Mouse (Mus musculus) T-helper 2 cell (primary cell): ENCODE measurements around the gene Metap2.

Experiments used
- in situ Hi-C: fragments of 300-600 bp; cut with MboI, MseI; formaldehyde crosslinking; loops from one replicate; pipeline ENCODE4 v1.15.1; 2025; ENCODE audit warnings: high pct_unique_total_duplicates

Gene Metap2

DNA sequence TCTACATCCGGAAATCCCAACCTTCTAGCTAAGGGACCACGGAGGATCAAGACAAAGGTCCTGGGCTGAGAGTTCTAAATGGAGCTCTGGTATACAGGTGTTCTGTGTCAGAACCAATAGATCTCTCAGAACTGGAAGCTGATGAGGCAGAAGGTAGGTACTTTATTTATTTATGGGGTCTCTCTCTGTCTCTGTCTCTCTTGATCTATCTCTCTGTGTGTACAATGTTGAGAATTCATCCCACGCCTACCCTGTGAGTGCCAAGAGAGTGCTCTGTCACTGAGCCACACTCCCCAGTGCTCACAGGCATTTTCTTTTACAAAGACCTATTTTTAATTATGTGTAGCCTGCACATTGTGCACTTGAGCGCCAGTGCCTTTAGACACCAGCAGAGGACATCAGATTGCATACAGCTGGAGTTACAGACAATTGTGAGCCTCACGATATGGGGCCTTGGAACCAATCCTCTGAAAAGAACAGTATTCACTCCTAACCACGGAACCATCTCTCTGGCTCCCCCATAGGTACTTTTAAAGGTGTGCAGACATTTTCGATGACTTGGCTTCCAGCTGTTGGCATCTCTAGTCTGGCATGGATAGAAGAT lies at the start of gene Metap2:
Gene Metap2 (minus strand): TSS at position 51 of the 604 bp plus-strand sequence.
- in situ Hi-C loops = no loop called here

DNA sequence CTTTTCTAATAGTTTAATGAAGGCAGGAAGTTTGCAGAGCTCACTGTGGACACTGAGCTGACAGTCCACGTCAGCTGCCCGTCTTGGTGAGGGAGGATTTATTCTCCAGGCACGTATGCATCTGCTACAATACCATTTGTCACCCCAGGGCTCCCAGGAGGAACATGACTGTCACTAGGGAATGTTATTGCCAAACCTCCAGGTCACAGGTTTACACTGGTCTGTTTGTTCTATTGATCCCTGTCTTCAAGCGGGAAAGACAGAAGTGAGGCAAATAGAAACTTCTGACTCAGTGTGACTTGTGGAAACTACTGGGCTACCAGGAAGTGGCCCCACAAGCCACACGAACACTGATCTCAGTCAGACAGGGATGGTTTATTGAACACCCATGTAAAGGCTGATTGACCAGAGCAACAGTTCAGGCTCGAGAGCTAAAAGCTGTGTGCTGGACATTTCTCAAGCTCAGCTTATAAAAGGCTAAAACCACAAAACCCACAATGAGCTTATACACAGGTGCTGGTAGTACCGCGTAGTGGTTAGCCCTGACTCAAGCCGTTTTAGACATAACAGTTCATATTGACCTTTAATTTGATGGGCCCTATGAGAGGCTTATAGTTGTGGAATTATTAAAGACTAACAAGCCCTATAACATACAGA lies 49.1 kb upstream of the Metap2 start:
- in situ Hi-C loops = loop anchor here (10.0 kb wide), 2 partner anchors 111 to 491 kb away; partner anchors contain the start of genes Lta4h and Usp44

DNA sequence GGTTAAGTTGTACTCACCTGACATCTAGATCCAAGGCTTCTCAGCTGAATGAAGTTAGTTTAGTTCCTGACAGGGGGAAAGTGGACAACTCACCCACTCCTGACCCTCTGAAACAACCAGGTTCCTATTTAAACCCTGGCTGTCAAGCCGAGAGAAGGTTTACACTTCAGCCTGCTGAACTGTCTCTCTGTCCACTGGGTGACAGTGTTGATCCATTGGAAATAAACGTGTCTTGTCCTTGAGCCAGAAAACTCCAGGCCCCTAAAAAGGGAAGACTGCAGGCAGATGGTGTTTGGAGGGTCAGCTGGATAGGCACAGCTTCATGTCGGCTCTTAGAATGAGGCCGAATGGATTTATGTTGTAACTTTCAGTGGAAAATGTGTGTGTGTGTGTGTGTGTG lies 48.5 kb upstream of the Metap2 start:
- in situ Hi-C loops = loop anchor here (10.0 kb wide), 2 partner anchors 111 to 491 kb away; partner anchors contain the start of genes Lta4h and Usp44

DNA sequence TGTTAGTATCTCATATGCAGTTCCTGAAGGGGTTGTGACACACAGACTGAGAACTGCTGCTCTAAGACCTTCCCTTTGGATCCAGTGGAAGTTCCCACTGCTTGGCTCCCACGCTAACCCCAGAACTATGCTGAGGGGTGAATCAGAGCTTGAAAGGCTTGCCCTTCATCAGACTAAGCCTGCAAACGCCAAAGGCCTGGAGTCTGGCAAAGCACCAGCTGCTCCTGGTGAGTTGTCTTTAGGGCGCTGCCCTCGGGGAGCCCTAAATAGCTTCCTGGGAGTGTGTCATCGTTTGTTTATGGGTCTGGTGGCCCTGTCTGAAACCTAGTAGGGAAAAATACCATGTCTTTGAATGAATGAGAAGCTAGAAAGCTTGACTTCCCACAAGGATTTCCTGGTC lies 47.3 kb upstream of the Metap2 start:
- in situ Hi-C loops = loop anchor here (10.0 kb wide), 2 partner anchors 109 to 489 kb away; partner anchors contain the start of genes Lta4h and Usp44

DNA sequence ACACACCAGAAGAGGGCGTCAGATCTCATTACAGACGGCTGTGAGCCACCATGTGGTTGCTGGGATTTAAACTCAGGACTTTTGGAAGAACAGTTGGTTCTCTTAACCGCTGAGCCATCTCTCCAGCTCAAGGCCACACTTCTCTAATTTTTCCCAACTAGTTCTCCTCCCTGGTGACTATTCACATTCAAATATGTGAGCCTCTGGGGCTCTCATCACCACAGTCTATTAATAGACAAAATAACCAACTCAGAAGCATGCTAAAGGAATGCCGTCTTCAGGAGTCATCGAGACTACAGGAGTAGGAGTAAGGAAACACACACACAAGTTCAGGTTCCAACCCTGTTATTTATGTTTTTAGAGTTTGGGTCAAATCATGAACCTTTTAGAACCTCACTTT lies 43.4 kb upstream of the Metap2 start:
- in situ Hi-C loops = loop anchor here (10.0 kb wide), 2 partner anchors 105 to 485 kb away; partner anchors contain the start of genes Lta4h and Usp44

DNA sequence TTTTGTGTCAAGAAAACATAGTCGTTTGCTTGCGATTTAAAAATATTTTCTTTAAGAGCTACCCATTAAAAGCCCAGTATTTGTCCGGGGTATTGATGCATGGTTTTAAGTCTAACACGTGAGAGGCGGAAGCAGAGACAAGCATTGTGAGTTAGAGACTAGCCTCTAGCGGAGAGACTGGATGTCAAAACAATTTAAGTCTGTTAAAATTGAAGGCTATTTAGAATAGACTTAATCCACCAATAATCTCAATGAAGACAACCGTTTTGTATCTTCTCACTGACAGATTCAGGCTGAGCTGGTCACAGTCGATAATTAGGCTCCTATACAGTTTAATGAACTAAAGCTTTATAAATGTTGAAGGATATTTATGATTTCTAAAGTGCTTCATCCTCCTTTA lies 42.8 kb upstream of the Metap2 start:
- in situ Hi-C loops = loop anchor here (10.0 kb wide), 2 partner anchors 105 to 485 kb away; partner anchors contain the start of genes Lta4h and Usp44

DNA sequence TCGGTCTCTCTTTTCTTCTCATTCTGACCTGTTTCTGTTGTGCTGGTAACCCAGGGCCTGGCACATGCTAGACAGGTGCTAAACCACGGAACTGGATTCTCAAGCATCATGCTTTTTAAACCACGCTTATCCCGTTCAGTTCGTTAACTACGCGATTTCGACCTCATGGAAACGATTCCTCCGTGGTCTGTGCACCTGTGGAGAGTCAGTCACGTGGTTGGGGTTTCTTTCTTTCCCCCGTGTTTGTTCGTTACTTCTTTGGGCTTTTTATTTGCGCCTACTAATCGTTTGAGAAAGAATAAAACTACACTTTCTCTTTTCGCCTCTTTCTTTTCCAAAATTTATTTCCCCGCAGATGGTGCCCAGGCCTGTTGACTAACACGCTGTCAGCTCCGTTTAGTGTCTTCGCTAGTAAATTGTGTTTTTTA lies 42.0 kb upstream of the Metap2 start:
- in situ Hi-C loops = no loop called here

DNA sequence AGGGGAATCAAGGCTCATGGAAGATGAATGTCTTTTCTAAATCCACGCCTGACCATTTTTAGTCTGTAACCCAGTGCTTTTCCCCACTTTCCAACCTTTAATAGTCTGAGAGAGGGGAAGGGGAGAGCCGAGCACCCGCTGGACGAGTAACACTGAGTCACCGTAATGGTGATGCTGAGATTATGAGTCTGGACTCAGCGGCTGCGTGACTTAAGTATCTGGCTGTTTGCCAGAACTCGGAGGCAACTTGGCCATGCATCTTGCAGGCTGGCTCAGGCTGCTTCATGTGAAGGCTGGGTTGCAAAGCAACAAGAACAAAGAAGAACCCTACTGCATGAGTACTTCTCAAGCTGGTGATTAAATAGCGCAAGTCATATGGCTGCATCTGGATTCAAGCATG lies 37.1 kb upstream of the Metap2 start:
- in situ Hi-C loops = no loop called here

DNA sequence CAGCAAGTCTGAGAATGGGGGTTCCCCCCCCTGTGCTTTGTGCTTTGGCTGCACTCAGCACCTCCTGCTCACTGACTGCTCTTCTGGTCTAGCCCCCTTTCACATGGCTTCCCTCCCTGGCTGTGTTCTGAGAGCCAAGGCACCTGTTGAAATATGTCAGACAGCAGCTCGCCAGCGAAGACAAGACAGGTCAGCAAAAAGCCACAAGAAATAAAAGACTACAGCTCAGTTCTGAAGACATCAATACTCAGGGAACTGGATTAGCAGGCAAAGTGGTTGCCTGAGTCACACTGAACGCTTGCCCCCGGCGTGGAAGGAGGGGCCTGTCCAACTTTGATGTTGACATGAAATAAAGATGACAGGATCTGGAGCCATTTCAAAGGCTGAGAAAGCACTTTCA lies 36.0 kb upstream of the Metap2 start:
- in situ Hi-C loops = no loop called here

DNA sequence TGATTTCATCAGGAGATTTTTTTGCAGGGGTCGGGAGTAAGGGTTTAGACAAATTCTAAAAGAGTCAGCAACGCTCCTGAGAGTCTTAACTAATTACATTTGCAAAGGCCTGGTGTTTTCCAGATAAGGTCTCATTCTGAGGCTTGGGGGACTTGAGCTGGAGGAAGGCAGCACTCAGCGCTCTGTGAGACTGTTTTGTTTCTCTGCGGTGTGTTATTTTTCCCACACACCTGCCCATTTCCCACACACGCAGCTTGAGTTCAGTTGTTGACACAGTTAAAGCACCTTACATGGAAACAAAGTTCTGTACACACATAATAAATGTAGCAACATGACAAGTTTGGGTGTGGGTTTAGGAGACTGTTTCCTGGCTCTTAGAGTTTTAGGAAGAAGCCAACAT lies 35.1 kb upstream of the Metap2 start:
- in situ Hi-C loops = no loop called here

DNA sequence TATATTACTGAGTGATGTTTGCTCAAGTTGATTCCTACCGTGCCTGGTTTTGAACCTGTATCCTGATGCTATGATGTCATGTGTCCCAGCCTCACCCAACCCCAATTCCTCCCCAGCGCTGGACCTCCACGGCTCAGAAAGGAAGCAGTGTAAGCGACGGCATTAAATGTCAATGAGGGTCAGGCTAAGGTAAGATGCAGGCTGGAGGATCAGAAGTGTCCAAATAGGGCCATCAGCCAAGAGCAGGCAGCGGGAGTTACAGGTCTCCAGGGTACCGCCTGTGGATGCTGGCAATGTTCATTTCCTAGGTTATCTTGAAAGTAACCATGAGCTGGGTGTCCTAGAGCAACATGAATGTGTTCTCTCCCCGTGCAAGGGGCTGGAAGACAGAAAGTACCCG lies 34.5 kb upstream of the Metap2 start:
- in situ Hi-C loops = no loop called here

DNA sequence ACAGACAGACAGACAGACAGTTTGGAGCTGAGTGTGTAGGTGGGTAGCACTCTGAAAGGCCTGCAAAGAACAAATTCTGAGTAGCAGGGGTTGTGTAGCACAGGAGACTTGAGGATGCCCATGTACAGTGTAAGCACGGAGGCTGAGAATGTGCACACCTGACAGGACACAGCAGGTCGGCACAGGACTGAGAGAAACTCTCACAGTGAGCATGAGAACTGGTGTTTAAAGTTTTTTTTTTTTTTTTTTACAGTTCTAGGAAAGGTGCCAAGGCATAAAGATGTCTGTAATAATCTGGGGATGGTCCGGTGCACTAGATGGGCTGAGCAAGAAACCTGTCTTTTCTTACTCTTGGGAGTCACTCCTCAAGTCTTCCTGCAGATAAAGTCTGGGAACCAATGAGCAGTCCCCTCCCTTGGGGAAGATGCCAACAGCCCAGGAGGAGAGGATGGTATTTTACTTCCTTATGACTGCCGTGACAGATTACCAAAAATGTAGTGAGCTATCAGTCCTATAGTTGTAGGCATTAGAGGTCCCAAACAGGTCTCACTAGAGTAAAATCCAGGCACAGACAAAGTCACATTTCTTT lies 33.4 kb upstream of the Metap2 start:
- in situ Hi-C loops = no loop called here

DNA sequence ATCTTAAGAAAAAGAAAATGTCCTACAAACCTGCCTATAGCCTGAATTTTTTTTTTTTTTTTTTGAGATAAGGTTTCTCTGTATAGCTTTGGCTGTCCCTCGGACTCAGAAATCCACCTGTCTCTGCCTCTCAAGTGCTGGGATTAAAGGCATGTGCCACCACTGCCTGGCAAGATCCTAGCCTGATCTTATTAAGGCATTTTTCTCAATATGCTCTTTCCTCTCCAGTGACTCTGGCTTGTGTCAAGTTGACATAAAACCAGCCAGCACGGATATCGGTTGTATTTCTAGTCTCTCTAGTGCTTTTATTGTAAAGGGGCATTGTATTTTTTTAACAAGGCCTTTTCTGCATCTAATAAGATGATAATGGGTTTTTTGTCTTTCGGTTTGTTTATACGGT lies 27.8 kb upstream of the Metap2 start:
- in situ Hi-C loops = no loop called here

DNA sequence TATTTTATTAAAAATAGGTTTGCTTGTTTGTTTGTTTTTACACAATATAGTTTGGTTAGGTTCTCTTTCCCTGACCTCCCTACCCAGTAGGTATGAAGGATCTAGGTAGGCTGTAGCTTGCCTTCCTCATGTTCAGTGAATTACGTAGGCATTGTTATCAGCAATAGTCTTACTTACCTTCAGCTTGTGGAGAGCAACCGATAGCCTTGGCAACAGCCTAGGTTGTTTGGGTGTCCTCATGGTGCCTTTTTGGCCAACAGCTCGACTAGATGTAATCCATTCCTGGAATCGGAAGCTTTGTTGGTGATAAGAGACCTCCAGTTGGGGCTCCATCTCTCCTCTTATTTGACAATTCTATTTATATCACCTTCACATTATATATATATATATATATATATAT lies 24.3 kb upstream of the Metap2 start:
- in situ Hi-C loops = no loop called here

DNA sequence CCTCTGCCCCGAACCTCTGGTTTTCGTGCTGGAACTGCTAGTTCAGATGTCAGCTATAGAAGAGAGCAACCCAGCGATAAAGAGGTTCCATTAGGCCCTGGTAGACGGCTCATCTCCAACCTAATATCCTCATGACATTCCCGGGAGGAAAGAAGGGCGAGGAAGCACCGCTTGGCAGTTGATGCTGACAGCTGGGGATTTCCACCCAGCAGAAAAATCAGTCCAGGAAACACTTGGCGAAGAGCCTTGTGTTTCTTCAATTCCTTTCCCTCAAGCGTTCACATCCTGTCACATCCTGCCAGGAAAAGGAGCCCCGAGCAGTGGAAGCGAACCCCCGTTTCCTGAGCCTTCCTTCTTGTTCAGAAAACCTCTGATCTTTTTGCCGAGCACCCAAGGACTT lies 22.3 kb upstream of the Metap2 start:
- in situ Hi-C loops = no loop called here

DNA sequence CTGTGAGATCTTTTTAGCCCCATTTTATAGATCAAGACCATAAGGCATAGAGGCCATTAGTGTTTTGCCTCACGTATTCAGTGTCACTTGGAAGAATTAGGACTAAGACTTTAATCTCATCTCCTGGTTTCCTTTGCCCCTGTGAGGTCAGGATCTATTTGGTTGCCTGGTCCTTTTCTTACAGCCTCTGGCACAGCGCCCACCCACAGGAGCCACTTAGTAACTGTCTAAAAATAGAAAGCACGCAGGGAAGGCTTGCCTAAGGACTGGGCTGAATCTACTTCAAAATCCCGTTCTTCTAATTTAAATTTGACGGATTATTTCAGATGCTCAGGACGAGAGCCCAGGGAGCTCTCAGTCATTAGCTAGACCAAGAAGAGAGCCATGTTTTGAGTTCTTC lies 21.8 kb upstream of the Metap2 start:
- in situ Hi-C loops = no loop called here

DNA sequence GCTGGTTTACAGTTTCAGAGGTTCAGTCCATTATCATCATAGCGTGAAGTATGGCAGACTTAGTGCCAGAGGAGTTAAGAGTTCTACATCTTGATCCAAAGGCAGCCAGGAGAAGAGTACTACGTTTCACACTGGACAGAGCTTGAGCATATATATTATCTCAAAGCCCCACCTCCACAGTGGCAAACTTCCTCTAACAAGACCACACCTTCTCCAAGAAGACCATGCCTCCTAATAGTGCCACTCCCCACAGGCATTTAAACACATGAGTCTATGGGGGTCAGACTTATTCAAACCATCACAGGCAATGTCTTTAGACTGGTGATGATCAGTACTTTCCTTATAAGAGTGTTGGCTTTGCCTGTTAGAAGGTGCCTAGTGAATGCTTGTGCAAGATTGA lies 21.2 kb upstream of the Metap2 start:
- in situ Hi-C loops = no loop called here

DNA sequence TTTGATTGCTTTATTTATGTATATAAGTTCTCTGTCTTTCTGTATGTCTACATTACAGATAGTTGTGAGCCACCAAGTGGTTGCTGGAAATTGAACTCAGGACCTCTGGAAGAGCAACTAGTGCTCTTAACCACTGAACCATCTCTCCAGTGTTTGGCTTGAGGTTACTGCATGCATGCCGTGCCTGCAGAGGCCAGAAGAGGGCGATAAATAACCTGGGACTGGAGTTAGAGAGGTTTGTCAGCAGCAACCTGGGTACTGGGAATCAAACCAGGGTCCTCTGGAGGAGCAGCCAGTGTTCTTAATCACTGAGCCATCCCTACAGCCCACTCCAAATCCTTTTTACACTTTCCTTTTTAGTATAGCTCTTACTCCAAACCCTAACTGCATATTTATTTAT lies 19.9 kb upstream of the Metap2 start:
- in situ Hi-C loops = no loop called here

DNA sequence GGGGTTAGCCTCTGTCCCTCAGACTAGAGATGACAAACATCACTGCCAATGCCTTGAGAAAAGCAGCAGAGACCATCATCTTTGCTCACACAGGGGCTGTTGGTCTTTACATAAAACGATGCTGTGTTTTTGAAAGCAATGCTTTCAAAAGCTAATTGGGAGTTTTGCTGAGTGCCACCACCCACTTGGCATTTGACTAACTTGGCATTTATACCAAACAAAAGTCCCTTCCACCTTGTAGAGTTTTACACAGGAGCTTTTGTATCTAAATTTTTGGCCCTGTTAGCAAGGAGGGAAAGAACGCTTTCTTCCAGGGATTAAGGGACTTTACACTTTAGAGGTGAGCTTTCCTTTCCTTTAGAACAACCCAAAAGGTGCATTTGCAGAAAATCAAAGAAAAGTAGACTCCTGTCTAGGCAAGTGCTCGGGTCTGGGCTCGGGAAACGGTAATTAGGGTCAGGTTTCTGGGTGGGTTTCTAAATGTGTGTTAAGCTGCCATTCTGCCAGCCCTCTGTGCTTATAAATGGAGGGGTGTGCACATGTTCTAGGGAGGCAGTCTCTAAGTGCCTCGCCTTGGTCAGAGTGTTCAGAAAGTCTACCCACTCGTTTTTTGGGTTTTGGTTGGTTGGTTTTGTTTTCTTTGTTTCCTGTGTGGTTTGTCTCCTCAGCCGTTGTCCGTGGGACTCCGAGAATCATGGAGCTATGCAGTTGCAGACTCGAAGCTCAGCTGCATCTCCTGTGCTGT lies 18.8 kb upstream of the Metap2 start:
- in situ Hi-C loops = no loop called here

DNA sequence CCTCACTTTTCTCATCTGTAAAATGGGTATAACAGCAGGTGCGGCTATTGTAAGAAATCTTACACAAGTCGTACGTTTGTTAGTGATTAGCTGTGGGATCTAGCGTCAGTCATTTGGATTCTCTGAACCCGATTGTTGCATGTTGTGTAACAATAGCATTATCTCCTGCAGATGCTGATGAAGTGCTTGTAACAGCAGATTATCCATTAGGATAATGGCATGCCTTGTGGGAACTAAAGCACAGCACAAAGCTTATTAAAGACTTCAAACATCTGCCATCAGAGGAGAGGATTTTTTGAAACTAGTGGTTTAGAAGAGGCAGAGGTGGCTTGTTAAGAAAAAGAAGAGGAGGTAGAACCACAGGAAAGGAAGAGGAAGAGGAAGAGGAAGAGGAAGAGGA lies 16.6 kb upstream of the Metap2 start:
- in situ Hi-C loops = no loop called here

DNA sequence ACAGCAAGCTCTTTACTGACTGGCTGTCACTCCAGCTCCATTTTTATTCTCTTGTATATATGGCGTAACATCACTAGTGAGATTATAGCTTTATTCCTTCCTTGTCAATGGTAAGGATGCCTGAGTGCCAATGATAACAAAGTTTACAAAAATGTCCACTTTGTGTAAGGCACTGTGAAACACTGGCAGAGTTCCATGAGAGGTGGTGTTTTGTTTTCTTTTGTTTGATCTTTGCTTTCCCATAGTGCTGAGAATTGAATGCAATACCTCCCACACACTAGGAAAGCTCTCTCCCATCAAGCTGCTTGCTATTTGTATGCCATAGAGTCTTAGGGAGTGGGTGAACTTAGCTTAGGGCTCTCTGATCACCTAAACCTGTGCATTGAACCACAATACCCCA lies 16.0 kb upstream of the Metap2 start:
- in situ Hi-C loops = no loop called here

DNA sequence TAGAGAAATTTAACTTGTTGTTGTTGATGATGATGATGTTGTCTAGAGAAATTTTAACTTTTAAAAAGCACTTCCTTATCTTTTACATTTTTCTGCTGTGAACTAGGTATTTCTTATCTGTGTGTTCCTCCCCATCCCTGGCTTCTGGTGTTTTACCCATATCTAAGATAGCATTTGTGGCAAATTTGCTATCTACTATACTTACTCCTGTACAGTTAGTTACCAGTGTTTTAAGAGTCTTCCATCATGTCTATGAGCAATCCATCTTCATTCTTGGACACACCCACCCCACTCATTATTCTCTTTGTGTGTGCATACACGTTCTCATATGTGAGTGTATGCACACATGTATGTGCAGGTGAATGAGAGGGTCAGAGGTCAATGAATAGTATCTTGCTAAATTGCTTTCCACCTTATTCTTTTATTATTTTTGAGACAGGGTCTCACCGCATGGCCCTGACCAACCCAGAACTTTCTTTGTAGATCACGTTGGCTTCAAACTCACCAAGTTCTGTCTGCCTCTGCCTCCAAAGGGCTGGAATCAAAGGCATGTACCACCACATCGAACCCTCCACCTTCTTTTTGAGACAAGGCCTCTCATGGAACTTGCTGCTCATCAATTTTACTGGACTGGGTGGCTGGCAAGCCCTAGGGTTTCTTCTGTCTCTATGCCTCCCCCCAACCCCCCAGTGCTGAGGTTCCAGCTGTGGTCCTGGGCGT lies 15.4 kb upstream of the Metap2 start:
- in situ Hi-C loops = no loop called here
